Mouse (Mus musculus): ENCODE results near the gene Nlgn2.

- no peak for TF ChIP-seq USF1 (IDR thresholded peaks at IDR 0.05; ENCODE audit: low read depth, low read length)
- TF ChIP-seq BHLHE40 (IDR thresholded peaks at IDR 0.05; ENCODE audit: borderline replicate concordance, low read depth, low read length): no peak
- TF ChIP-seq CTCF (IDR thresholded peaks at IDR 0.05 in 2 of 3, conservative IDR thresholded peaks at IDR 0.05 in 1 of 3; ENCODE audit: control insufficient read depth in 1 of 3, insufficient read depth in 1 of 3, low read depth in 2 of 3, low read length in 3 of 3, poor library complexity in 1 of 3, severe bottlenecking in 1 of 3): no peak
- TF ChIP-seq POLR2A (IDR thresholded peaks at IDR 0.05; ENCODE audit: control insufficient read depth in 1 of 2, insufficient read depth in 1 of 2, low read depth in 1 of 2, low read length in 2 of 2, poor library complexity in 1 of 2): no peak
- no peak for TF ChIP-seq TCF12 (IDR thresholded peaks at IDR 0.05; ENCODE audit: low read depth, low read length)
- TF ChIP-seq EP300 (IDR thresholded peaks at IDR 0.05; ENCODE audit: low read depth in 1 of 2, low read length in 2 of 2): no peak
- no peak for TF ChIP-seq USF2 (IDR thresholded peaks at IDR 0.05; ENCODE audit: borderline replicate concordance in 1 of 2, insufficient read depth in 1 of 2, low read depth in 1 of 2, low read length in 2 of 2)
- no peak for TF ChIP-seq ZNF384 (IDR thresholded peaks at IDR 0.05; ENCODE audit: low read depth, low read length)
- no peak for TF ChIP-seq CHD1 (IDR thresholded peaks at IDR 0.05; ENCODE audit: low read depth, low read length)
- no peak for TF ChIP-seq TAL1 (IDR thresholded peaks at IDR 0.05; ENCODE audit: low read length)
- no peak for TF ChIP-seq UBTF (IDR thresholded peaks at IDR 0.05; ENCODE audit: borderline replicate concordance, insufficient read depth, low read depth, low read length)
These were observed 8.8 kb downstream of the Nlgn2 start for GRCm38 (mm10) chr11:69828832-69829231.
